Mouse (Mus musculus) erythroblast, embryonic 14.5 days (primary cell): ENCODE data around the gene Pla2g2f. TPM values are rescaled to one million over a fixed set of nuclear protein-coding genes. Genes with fewer than 3 reads are reported as not detected.

Experiments
- H3K27me3 ChIP-seq: 2 replicates; pipeline ENCODE4 v1.6.1; 2012; ENCODE audit warnings: inconsistent platforms; ENCODE audit not compliant: control insufficient read depth
- H3K36me3 ChIP-seq: 2 replicates; pipeline ENCODE4 v1.6.1; 2012; ENCODE audit warnings: mild to moderate bottlenecking, inconsistent platforms; ENCODE audit not compliant: control insufficient read depth
- H3K4me1 ChIP-seq: 2 replicates; pipeline ENCODE4 v1.6.1; 2012; ENCODE audit warnings: inconsistent platforms; ENCODE audit not compliant: control insufficient read depth
- H3K4me3 ChIP-seq: replicated peaks from 2 replicates; pipeline ENCODE3; 2012; ENCODE audit warnings: moderate library complexity, mild to moderate bottlenecking, inconsistent platforms
- H3K9me3 ChIP-seq: 2 replicates; pipeline ENCODE4 v1.6.1; 2012; ENCODE audit warnings: low read length, inconsistent platforms, mixed read lengths; ENCODE audit not compliant: control insufficient read depth
- GATA1 ChIP-seq: IDR thresholded peaks from 2 replicates; pipeline ENCODE4 v1.6.1; 2012; ENCODE audit warnings: low read length, inconsistent platforms, mixed read lengths
- TAL1 ChIP-seq: IDR thresholded peaks from 3 replicates; pipeline ENCODE4 v1.6.1; 2012; ENCODE audit warnings: low read length, inconsistent platforms, mixed read lengths
- polyA plus RNA-seq: library from polyadenylated mRNA; stranded (reverse); fragments of >175 nt; gene quantifications from 2 replicates; pipeline ENCODE4 v1.2.3, GENCODE M21; 2012

The Pla2g2f gene
- not detected in 2 replicates for polyA plus RNA-seq

DNA sequence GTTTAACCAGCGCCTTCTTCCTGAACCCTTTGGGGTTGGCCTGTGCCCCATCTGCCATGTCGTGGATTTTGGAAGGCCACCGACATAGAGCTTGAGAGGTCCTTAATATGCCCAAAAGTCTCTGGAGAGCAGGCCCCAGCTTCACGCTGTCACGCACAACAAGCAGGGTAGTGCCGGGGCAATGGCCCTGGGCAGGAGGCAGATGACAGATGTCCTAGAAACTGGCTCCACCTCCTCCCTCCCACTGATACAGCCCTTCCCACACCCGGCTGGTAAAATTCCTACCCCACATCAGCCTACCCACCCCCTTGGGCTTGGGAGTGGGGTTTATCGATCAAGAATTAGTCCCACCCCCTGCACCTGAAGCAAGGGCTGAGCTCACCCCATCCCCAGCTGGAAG lies at the start of gene Pla2g2f:
Pla2g2f (minus strand) TSS at position 211 of the 400 bp plus-strand sequence.
- Histone ChIP-seq H3K9me3 (peaks cover 5% of the 10 kb centered on the region; the same call in 1 of the 2 replicates), H3K4me3 (no peak within 1 kb of the TSS), H3K36me3 (no peaks in the 10 kb centered on the region), H3K27me3 (no peaks in the 10 kb centered on the region), H3K4me1 (no peaks in the 10 kb centered on the region)
- TF ChIP-seq GATA1 (no peak), TAL1 (no peak)

DNA sequence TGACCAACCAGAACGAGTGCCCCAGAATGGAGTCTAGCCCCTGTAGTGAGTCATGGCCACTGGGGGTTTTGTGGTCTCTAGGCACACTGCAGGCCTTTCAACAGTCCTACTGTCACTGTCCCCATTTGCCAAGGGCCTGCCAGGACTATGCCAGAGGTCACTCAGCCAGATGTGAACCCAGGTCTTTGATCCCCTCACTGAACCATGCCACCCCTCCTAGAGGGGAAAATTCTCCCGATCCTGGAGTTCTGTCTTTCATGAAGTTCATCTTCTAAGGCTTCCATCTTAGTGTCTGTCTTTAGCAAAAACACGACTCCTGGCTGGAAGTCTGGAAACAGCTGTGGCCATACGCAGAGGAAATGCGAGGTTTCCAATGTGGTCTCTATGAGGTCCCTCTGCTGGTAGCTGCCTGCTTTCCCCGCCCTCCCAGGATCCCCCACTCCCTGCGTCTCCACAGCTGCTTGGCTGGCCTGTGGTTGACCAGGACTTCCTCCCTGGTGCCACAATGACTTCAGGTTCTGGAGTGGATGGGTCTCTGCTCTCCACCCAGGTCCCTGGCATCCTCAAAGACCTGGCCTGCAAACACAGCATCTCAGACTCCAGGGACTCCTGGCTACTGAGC lies 49.6 kb upstream of the Pla2g2f start:
- Histone ChIP-seq H3K27me3 (no peaks in the 10 kb centered on the region), H3K36me3 (no peaks in the 10 kb centered on the region), H3K4me1 (no peaks in the 10 kb centered on the region), H3K4me3 (no peak overlapping the region), H3K9me3 (no peaks in the 10 kb centered on the region)
- TF ChIP-seq TAL1 (no peak), GATA1 (no peak)

DNA sequence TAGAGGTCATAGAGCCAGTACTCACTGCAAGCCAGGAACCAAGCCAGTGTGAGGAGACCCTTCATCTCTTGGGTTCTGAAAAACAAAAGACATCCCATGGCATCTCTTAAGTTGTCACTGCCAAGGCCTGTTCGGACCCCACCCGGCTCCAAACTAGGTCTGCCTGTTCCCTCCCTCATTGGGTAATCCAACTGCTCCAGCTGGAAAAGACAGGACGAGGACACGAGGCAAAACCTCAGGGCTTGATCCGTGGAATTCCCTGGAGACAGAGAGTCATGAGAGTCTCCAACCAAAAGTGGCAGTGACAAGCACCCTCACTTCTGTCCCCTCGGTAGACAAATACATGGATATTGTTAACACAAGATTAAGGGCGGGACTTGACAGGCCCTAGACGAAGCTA lies 48.7 kb upstream of the Pla2g2f start:
- Histone ChIP-seq H3K4me3 (no peak overlapping the region), H3K4me1 (no peaks in the 10 kb centered on the region), H3K27me3 (no peaks in the 10 kb centered on the region), H3K36me3 (no peaks in the 10 kb centered on the region), H3K9me3 (no peaks in the 10 kb centered on the region)
- TF ChIP-seq GATA1 (no peak), TAL1 (no peak)

DNA sequence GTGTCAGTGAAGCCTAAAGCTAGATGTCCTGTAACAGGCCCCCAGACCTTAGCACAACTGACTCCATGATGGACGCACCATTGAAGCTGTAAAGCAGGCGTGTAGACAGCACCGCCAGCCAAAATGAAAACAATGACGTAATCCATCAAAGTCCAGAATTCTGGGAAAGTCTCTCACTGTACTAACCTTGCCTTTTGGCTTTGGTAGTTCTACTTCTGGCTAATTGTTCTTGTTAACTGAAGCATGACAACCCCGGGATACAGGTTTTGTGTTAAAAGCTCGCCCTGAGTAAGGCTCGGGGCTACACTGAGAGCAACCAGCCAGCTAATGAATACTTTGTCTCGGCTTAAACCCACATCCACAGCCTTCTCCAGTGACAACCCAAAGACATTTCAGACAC lies 47.8 kb upstream of the Pla2g2f start:
- no peaks in the 10 kb centered on the region for H3K27me3 ChIP-seq
- no peak for TF ChIP-seq GATA1
- no peaks in the 10 kb centered on the region for H3K9me3 ChIP-seq
- H3K36me3 ChIP-seq, result no peaks in the 10 kb centered on the region
- no peak overlapping the region for H3K4me3 ChIP-seq
- no peaks in the 10 kb centered on the region for H3K4me1 ChIP-seq

DNA sequence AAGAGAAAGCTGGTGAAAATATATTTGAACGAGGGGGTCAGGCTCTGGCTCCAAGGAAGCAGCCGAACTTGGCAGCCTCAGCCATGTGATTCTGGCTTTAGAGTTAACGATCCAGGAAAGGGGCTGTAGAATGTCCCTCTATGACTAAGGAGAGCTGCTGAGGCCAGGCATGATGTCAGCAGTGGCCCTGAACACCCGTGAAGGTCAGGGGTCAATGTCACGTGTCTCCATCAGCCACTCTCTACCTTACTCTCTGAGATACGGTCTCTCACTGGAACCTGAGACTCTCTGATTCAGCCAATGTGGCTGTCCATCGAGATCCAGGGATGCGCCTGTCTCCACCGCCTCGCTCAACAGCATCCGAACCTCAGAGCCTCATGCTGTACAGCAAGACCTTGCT lies 45.5 kb upstream of the Pla2g2f start:
- Histone ChIP-seq H3K9me3 (no peaks in the 10 kb centered on the region), H3K27me3 (no peaks in the 10 kb centered on the region), H3K4me1 (no peaks in the 10 kb centered on the region), H3K4me3 (no peak overlapping the region), H3K36me3 (no peaks in the 10 kb centered on the region)
- no peak for TF ChIP-seq GATA1
- TF ChIP-seq TAL1, result no peak

DNA sequence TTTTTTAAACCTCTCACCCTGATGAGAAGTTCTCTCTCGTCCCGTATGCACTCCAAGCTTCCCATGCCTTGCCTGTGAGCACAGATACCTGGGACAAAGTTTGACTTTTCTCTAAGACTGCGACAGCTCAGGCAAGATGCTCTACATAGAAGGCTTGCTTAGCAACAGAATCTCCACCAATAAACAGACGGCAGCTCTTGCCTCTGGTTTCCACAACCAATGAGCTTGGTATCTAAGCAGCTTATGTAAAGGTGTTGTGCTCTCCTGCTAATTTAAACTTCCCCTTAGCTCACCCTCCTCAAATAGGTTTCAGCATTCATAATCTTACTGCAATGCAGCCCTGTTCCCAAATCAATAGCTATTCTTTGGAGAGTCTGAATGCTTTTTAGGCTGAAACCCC lies 44.2 kb upstream of the Pla2g2f start:
- no peaks in the 10 kb centered on the region for H3K36me3 ChIP-seq
- no peaks in the 10 kb centered on the region for H3K27me3 ChIP-seq
- H3K9me3 ChIP-seq, result no peaks in the 10 kb centered on the region
- no peak overlapping the region for H3K4me3 ChIP-seq
- no peak for TF ChIP-seq GATA1
- TF ChIP-seq TAL1, result no peak
- H3K4me1 ChIP-seq, result no peaks in the 10 kb centered on the region

DNA sequence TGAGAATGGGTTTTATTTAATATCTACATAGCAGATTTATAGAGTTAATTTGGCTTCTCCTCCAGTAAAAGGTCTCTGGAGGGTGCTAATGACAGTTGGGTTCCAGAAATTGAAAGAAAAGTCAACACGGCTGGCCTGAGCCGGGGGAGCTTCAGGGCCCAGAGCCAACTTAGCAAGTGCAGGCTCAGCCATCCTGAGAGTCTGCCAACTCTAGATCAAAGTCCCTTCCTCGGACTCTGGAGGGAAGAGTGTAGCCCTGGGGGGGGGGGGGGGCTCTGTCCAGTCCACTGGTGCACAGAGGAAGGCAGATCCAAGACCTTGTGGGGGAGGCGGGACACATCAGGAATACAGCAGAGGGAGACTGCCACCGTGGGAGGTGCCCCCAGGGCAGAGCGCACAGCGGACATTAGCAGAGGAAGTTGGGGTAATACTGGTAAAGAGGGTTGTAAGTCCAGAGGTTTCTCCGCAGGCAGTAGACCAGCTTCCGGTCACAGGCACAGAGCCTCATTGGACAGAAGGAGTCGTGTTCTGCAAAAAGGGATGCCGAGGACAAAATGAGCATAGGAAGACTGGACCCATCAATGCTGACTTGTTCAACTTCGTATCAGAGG lies 42.8 kb upstream of the Pla2g2f start:
- H3K27me3 ChIP-seq, result no peaks in the 10 kb centered on the region

DNA sequence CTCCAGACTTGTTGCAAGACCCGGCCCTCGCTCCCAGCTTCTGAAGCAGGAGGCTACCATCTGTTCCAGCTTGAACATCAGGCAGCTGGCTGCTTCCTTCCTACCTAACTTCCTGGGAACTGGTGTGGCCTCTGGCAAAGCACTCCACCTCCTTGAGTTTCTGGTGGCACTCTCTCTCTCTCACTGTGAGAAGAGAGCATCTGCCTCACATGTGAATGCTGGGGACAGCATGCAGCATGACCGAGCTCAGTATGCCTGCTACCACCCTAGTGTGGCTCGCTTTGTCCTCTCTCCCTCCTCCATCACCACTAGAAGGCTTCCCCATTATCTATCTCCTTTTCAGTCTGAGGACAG lies 39.8 kb upstream of the Pla2g2f start:
- no peaks in the 10 kb centered on the region for H3K27me3 ChIP-seq
- TF ChIP-seq TAL1, result no peak
- no peaks in the 10 kb centered on the region for H3K36me3 ChIP-seq
- no peaks in the 10 kb centered on the region for H3K9me3 ChIP-seq
- no peaks in the 10 kb centered on the region for H3K4me1 ChIP-seq
- no peak overlapping the region for H3K4me3 ChIP-seq

More for the DNA sequence above, 42.8 kb upstream of the Pla2g2f start:
- TF ChIP-seq GATA1 (no peak), TAL1 (no peak)
- Histone ChIP-seq H3K4me1 (no peaks in the 10 kb centered on the region), H3K36me3 (no peaks in the 10 kb centered on the region), H3K9me3 (no peaks in the 10 kb centered on the region), H3K4me3 (no peak overlapping the region)

DNA sequence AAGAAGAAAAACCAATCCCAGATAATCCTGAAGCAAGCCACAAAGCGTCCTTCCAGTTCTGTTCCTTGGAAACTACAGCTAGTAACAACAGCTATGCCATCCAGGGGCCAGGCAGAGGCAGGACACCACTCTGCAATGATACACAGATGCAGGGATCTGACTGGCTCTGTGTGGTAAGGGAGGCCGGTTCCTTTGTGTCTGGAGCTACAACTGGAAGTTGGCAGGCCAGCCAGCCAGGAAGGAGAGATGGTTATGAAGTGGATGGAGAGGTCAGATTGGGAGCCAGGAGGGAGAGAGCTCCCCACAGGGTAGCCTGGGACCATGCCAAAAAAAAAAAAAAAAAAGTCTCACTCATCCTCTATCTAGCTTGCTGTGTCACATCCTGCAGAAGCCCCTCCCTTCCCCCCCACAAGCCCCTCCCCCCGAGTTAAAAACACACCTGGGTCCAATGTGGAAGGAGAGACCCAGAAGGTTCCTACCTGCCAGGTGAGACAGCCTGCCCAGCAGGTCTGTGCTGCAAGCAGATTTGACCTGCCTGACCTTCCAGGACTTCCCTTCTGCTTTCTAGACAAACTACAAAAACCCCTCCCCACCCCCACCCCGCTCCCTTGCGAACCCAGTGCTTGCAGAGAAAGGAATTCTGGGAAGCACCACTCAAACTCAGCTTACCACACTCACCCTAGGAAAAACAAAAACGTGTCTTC lies 39.2 kb upstream of the Pla2g2f start:
- Histone ChIP-seq H3K4me3 (no peak overlapping the region), H3K4me1 (no peaks in the 10 kb centered on the region), H3K9me3 (no peaks in the 10 kb centered on the region), H3K36me3 (no peaks in the 10 kb centered on the region), H3K27me3 (no peaks in the 10 kb centered on the region)
- TF ChIP-seq GATA1 (no peak), TAL1 (no peak)
